Comparison of ENCODE assay signal across 9 mouse cellular contexts in genomic region chr4:139289017-139289416, GRCm38 (mm10). TPM values are rescaled to one million over a fixed set of nuclear protein-coding genes. Genes with fewer than 3 reads are reported as not detected.
DNase-seq lines count a peak whose midpoint lies in the region; ATAC-seq and TF ChIP-seq lines count a peak whose summit lies in the region.
"Had no signal": no experiment of that assay in that cellular context is flagged by ENCODE, and none has a peak within 500 bp of the region (broad histone marks: within the 10 kb centered on the region; RNA-seq: fewer than 3 reads in every experiment).

No protein-coding gene starts in this region.

- no peak overlapping the region for H3K4me3 ChIP-seq in thymus, adult 2 months (ENCODE audit: control insufficient read depth, insufficient read depth, low read length)
- H3K4me3 ChIP-seq in kidney, postnatal 0 days (replicated peaks; ENCODE audit: low read depth, low read length): no peak overlapping the region
- no peak overlapping the region for H3K4me3 ChIP-seq in liver, embryonic 12.5 days
- H3K4me3 ChIP-seq in olfactory bulb, adult 2 months (ENCODE audit: insufficient read depth, low read depth, low read length): no peak overlapping the region
- H3K4me3 ChIP-seq: embryonic facial prominence, embryonic 15.5 days had no signal

- WGBS in thymus, adult 2 months: 89% methylated on average over 10 of the region's 10 CpGs
- 68% methylated on average over 10 of the region's 10 CpGs for WGBS in kidney, postnatal 0 days
- 74% methylated on average over 10 of the region's 10 CpGs for WGBS in liver, embryonic 12.5 days (ENCODE audit: insufficient replicate concordance)
- WGBS in olfactory bulb, adult 2 months: 64% methylated on average over 10 of the region's 10 CpGs

- 0 out of 2 replicates have a peak, but pooled peaks cover 10% of the 10 kb centered on the region for H3K36me3 ChIP-seq in thymus, adult 2 months (ENCODE audit: control insufficient read depth, insufficient read depth, low read length)
- H3K36me3 ChIP-seq in kidney, postnatal 0 days (ENCODE audit: insufficient read depth, low read length): peaks cover 51% of the 10 kb centered on the region
- H3K36me3 ChIP-seq in liver, embryonic 12.5 days: peaks cover 78% of the 10 kb centered on the region

- DNase-seq in thymus, adult 2 months: peak; percentile 23
- no peak for DNase-seq in thymus, adult 18-20 months
- DNase-seq in cerebellum, adult 18-20 months: peak; percentile 79
- DNase-seq in gastrocnemius, adult 18-20 months (ENCODE audit: low spot score): peak; percentile 68
- peak; percentile 72 for DNase-seq in kidney, postnatal 0 days (ENCODE audit: low spot score)
- no peak for DNase-seq in yolk sac, embryonic 10.5 days (ENCODE audit: low spot score)

- H3K9me3 ChIP-seq in kidney, postnatal 0 days (replicated peaks; ENCODE audit: low read length): no peaks in the 10 kb centered on the region
- H3K9me3 ChIP-seq in liver, embryonic 12.5 days (replicated peaks): no peaks in the 10 kb centered on the region
- H3K9me3 ChIP-seq: embryonic facial prominence, embryonic 15.5 days had no signal

- no peak overlapping the region for H3K4me2 ChIP-seq in kidney, postnatal 0 days (ENCODE audit: low read length)
- H3K4me2 ChIP-seq in liver, embryonic 12.5 days: no peak overlapping the region
- H3K4me2 ChIP-seq: embryonic facial prominence, embryonic 15.5 days had no signal

- peak; percentile 23; the same call in 1 of the 2 replicates for ATAC-seq in kidney, postnatal 0 days (replicated peaks; ENCODE audit: low FRiP score, low read depth)
- ATAC-seq in liver, embryonic 12.5 days: peak; percentile 40; the same call in 1 of the 2 replicates

- no peak for TF ChIP-seq POLR2A in thymus, adult 2 months (IDR thresholded peaks at IDR 0.05; ENCODE audit: control insufficient read depth, extremely low read depth, insufficient read depth, low read length, poor library complexity)
- TF ChIP-seq POLR2A in olfactory bulb, adult 2 months (IDR thresholded peaks at IDR 0.05; ENCODE audit: insufficient read depth, low read depth, low read length): no peak

- no peak overlapping the region for H3K27ac ChIP-seq in thymus, adult 2 months (ENCODE audit: control insufficient read depth, insufficient read depth, low read length)
- H3K27ac ChIP-seq in kidney, postnatal 0 days: no peak overlapping the region
- no peak overlapping the region for H3K27ac ChIP-seq in liver, embryonic 12.5 days
- no peak overlapping the region for H3K27ac ChIP-seq in olfactory bulb, adult 2 months (ENCODE audit: insufficient read depth, low read depth, low read length)
- H3K27ac ChIP-seq: embryonic facial prominence, embryonic 15.5 days had no signal

- peak; percentile 75 for TF ChIP-seq CTCF in thymus, adult 2 months (IDR thresholded peaks at IDR 0.05; ENCODE audit: borderline replicate concordance, control insufficient read depth, extremely low read depth, insufficient read depth, low read length, poor library complexity)
- peak; percentile 75 for TF ChIP-seq CTCF in kidney, postnatal 0 days (IDR thresholded peaks at IDR 0.05; ENCODE audit: low read depth)
- TF ChIP-seq CTCF in olfactory bulb, adult 2 months (IDR thresholded peaks at IDR 0.05; ENCODE audit: insufficient read depth, low read depth, low read length): peak; percentile 70

- no peaks in the 10 kb centered on the region for H3K27me3 ChIP-seq in thymus, adult 2 months (ENCODE audit: control insufficient read depth, insufficient read depth, low read length)
- no peaks in the 10 kb centered on the region for H3K27me3 ChIP-seq in kidney, postnatal 0 days (ENCODE audit: insufficient read depth, low read length)
- H3K27me3 ChIP-seq in liver, embryonic 12.5 days (replicated peaks): no peaks in the 10 kb centered on the region
- H3K27me3 ChIP-seq: embryonic facial prominence, embryonic 15.5 days had no signal

- no peak overlapping the region for H3K9ac ChIP-seq in kidney, postnatal 0 days (ENCODE audit: low read depth, low read length)
- no peak overlapping the region for H3K9ac ChIP-seq in liver, embryonic 12.5 days
- H3K9ac ChIP-seq: embryonic facial prominence, embryonic 15.5 days had no signal

- no peaks in the 10 kb centered on the region for H3K4me1 ChIP-seq in thymus, adult 2 months (replicated peaks; ENCODE audit: control insufficient read depth, insufficient read depth, low read length)
- no peaks in the 10 kb centered on the region; the same call in 1 of the 2 replicates for H3K4me1 ChIP-seq in kidney, postnatal 0 days (replicated peaks; ENCODE audit: insufficient read depth, low read length)
- H3K4me1 ChIP-seq in liver, embryonic 12.5 days: no peaks in the 10 kb centered on the region
- peaks cover 20% of the 10 kb centered on the region for H3K4me1 ChIP-seq in olfactory bulb, adult 2 months (ENCODE audit: control insufficient read depth, insufficient read depth, low read length)

RNA-seq across cellular contexts. Expression of gene Pqlc2, which starts 21.5 kb away (rescaled TPM):
- 42.6 and 50.1 TPM in 2 replicates for polyA plus RNA-seq in thymus, adult 2 months (2012; rRNA removed)
- 1 to 10 TPM; 5.6 to 7.8 TPM for total RNA-seq in gastrocnemius, adult 18-20 months (2021)
- polyA plus RNA-seq in kidney, postnatal 0 days (2015; fragmentation: Nextera tagmentation; extraction: Ambion mirVana): 21.3 and 24.0 TPM in 2 replicates
- polyA plus RNA-seq in liver, embryonic 12.5 days (2016; fragmentation: Nextera tagmentation; extraction: Ambion mirVana): 9.4 and 9.5 TPM in 2 replicates
- not detected in 2 replicates for polyA plus RNA-seq in olfactory bulb, adult 2 months (2012; ENCODE audit: insufficient read depth, insufficient read length, low replicate concordance, missing spikeins)

RNA-seq across cellular contexts. Expression of gene Akr7a5, which starts 21.5 kb away (rescaled TPM):
- polyA plus RNA-seq in thymus, adult 2 months (2012; rRNA removed): 29.5 and 33.3 TPM in 2 replicates
- total RNA-seq in gastrocnemius, adult 18-20 months (2021): 10 to 100 TPM; 32.5 to 34.9 TPM
- polyA plus RNA-seq in kidney, postnatal 0 days (2015; fragmentation: Nextera tagmentation; extraction: Ambion mirVana): 220 and 232 TPM in 2 replicates
- 43.4 and 44.0 TPM in 2 replicates for polyA plus RNA-seq in liver, embryonic 12.5 days (2016; fragmentation: Nextera tagmentation; extraction: Ambion mirVana)
- not detected in 2 replicates for polyA plus RNA-seq in olfactory bulb, adult 2 months (2012; ENCODE audit: insufficient read depth, insufficient read length, low replicate concordance, missing spikeins)

Comparison
In these comparisons a context has a peak if more than half of its experiments do, and no peak if none do; other contexts are left out.
1. DNase-seq: peak in thymus, adult 2 months (single experiment), cerebellum, adult 18-20 months (2 of 2), gastrocnemius, adult 18-20 months (single experiment) and kidney, postnatal 0 days (single experiment); none in thymus, adult 18-20 months (0 of 2) and yolk sac, embryonic 10.5 days (single experiment).
2. RNA of gene Pqlc2, which starts 21.5 kb away (polyA plus RNA-seq): 42.6 to 50.1 TPM in thymus, adult 2 months, 21.3 to 24.0 TPM in kidney, postnatal 0 days and 9.4 to 9.5 TPM in liver, embryonic 12.5 days; not detected in olfactory bulb, adult 2 months; every median in the first group is over 10 times any median in the second.
3. RNA of gene Akr7a5, which starts 21.5 kb away (polyA plus RNA-seq): 220 to 232 TPM in kidney, postnatal 0 days, 43.4 to 44.0 TPM in liver, embryonic 12.5 days and 29.5 to 33.3 TPM in thymus, adult 2 months; not detected in olfactory bulb, adult 2 months; every median in the first group is over 10 times any median in the second.
4. Peak in every context shown above with its lines, with median percentiles within 50 percentile points of each other: CTCF ChIP-seq.